Mouse (Mus musculus) forebrain, embryonic 11.5 days (tissue): ENCODE data around the gene Trim58. TPM values are rescaled to one million over a fixed set of nuclear protein-coding genes. Genes with fewer than 3 reads are reported as not detected.

ENCODE experiments used
- ATAC-seq: fragments of 200-750 bp; cut with Nextera tagmentation; replicated peaks from 2 replicates; pipeline ENCODE4 v1.8.0; 2017; ENCODE audit warnings: moderate TSS enrichment; ENCODE audit not compliant: low FRiP score
- DNase-seq: peaks from one replicate; pipeline ENCODE4 v3.0.0-alpha.2; 2017; ENCODE audit warnings: low spot score
- H3K27ac ChIP-seq: fragments of 300-500 bp; sonication (generic); 2 replicates; pipeline ENCODE4 v1.5.1; 2014; ENCODE audit warnings: low read depth, low read length
- H3K27me3 ChIP-seq: fragments of 300-500 bp; sonication (generic); 2 replicates; pipeline ENCODE4 v1.6.1; 2014; ENCODE audit warnings: mild to moderate bottlenecking, low read length, mixed read lengths; ENCODE audit not compliant: control insufficient read depth, insufficient read depth
- H3K36me3 ChIP-seq: fragments of 300-500 bp; sonication (generic); 2 replicates; pipeline ENCODE4 v1.6.1; 2014; ENCODE audit warnings: mild to moderate bottlenecking, low read length, moderate library complexity, mixed read lengths; ENCODE audit not compliant: control insufficient read depth, insufficient read depth
- H3K4me1 ChIP-seq: fragments of 300-500 bp; sonication (generic); replicated peaks from 2 replicates; pipeline ENCODE4 v1.6.1; 2014; ENCODE audit warnings: low read length, mixed read lengths; ENCODE audit not compliant: control insufficient read depth, insufficient read depth
- H3K4me2 ChIP-seq: fragments of 300-500 bp; sonication (generic); 2 replicates; pipeline ENCODE4 v1.6.1; 2014; ENCODE audit warnings: low read depth, mild to moderate bottlenecking, low read length, moderate library complexity, mixed read lengths; ENCODE audit not compliant: severe bottlenecking
- H3K4me3 ChIP-seq: fragments of 300-500 bp; sonication (generic); 2 replicates; pipeline ENCODE4 v1.5.1; 2014; ENCODE audit warnings: low read depth, low read length
- H3K9ac ChIP-seq: fragments of 300-500 bp; sonication (generic); 2 replicates; pipeline ENCODE4 v1.6.1; 2014; ENCODE audit warnings: low read length
- H3K9me3 ChIP-seq: fragments of 300-500 bp; sonication (generic); 2 replicates; pipeline ENCODE4 v1.6.1; 2016; ENCODE audit warnings: low read length, mixed read lengths; ENCODE audit not compliant: control insufficient read depth
- WGBS: fragments of 180-500 bp; shearing (Covaris S2); extraction: QIAGEN DNeasy Blood & Tissue Kit; methylation state at CpG from one replicate; pipeline ENCODE4 v1.1.7; 2014; 5-methylcytosine and 5-hydroxymethylcytosine counted together
- polyA plus RNA-seq: library from polyadenylated mRNA; unstranded; fragments of >200 nt; fragmentation: Nextera tagmentation; extraction: Ambion mirVana; gene quantifications from 2 replicates; pipeline ENCODE4 v1.2.1, GENCODE M21; 2014

The Trim58 gene
- polyA plus RNA-seq, 1 experiment from 2014 or later = 0.55 TPM

GRCm38 (mm10) chr11:58636376-58636977 is 3.8 kb upstream of the Trim58 start:
- WGBS = 17% methylated on average over 3 of the region's 4 CpGs
- DNase-seq = peak; percentile 80
- ATAC-seq = 0 out of 2 replicates have a peak, but pooled peaks have one; percentile 21
- no peak overlapping the region for H3K4me3 ChIP-seq
- H3K27me3 ChIP-seq = no peaks in the 10 kb centered on the region; the same call in none of the 2 replicates
- no peaks in the 10 kb centered on the region for H3K9me3 ChIP-seq
- H3K4me2 ChIP-seq = no peak overlapping the region
- H3K27ac ChIP-seq = no peak overlapping the region
- H3K4me1 ChIP-seq = 0 out of 2 replicates have a peak, but pooled peaks cover 5% of the 10 kb centered on the region
- H3K36me3 ChIP-seq = no peaks in the 10 kb centered on the region
- H3K9ac ChIP-seq = no peak overlapping the region

- no peaks in the 10 kb centered on the region for H3K36me3 ChIP-seq
- no peak overlapping the region for H3K9ac ChIP-seq
- H3K4me1 ChIP-seq = 0 out of 2 replicates have a peak, but pooled peaks cover 5% of the 10 kb centered on the region
- no peaks in the 10 kb centered on the region for H3K9me3 ChIP-seq
- no peak for ATAC-seq
- DNase-seq = no peak
- peaks cover 2% of the 10 kb centered on the region for H3K27me3 ChIP-seq
- H3K4me3 ChIP-seq = no peak overlapping the region
- H3K27ac ChIP-seq = no peak overlapping the region
- H3K4me2 ChIP-seq = no peak overlapping the region
- 63% methylated on average over 7 of the region's 7 CpGs for WGBS
Observed at GRCm38 (mm10) chr11:58638176-58638701, 2.0 kb upstream of the Trim58 start.

- H3K4me3 ChIP-seq = peak overlapping the region; percentile 35; the same call in 1 of the 2 replicates
- H3K4me2 ChIP-seq = peak overlapping the region; percentile 87
- ATAC-seq (no peak), DNase-seq (no peak)
- no peaks in the 10 kb centered on the region for H3K36me3 ChIP-seq
- 27% methylated on average over 14 of the region's 14 CpGs for WGBS
- 0 out of 2 replicates have a peak, but pooled peaks cover 5% of the 10 kb centered on the region for H3K4me1 ChIP-seq
- H3K9ac ChIP-seq = no peak overlapping the region
- 0 out of 2 replicates have a peak overlapping the region, but pooled peaks have one; percentile 37 for H3K27ac ChIP-seq
- H3K9me3 ChIP-seq = no peaks in the 10 kb centered on the region
- peaks cover 2% of the 10 kb centered on the region for H3K27me3 ChIP-seq
Observed at GRCm38 (mm10) chr11:58641057-58641456, 792 bp downstream of the Trim58 start.

- Histone ChIP-seq H3K4me3 (no peak overlapping the region), H3K27me3 (peaks cover 2% of the 10 kb centered on the region), H3K4me1 (0 out of 2 replicates have a peak, but pooled peaks cover 5% of the 10 kb centered on the region), H3K27ac (0 out of 2 replicates have a peak overlapping the region, but pooled peaks have one; percentile 37), H3K9me3 (no peaks in the 10 kb centered on the region), H3K4me2 (no peak overlapping the region), H3K9ac (no peak overlapping the region), H3K36me3 (no peaks in the 10 kb centered on the region)
- no peak for ATAC-seq
- DNase-seq = no peak
- 86% methylated on average over 13 of the region's 13 CpGs for WGBS
Observed at GRCm38 (mm10) chr11:58641638-58642358, 1.5 kb downstream of the Trim58 start.

GRCm38 (mm10) chr11:58643350-58643749 is 3.1 kb downstream of the Trim58 start:
- no peak overlapping the region for H3K27ac ChIP-seq
- DNase-seq = peak; percentile 77
- no peaks in the 10 kb centered on the region for H3K36me3 ChIP-seq
- WGBS = 45% methylated on average over 6 of the region's 6 CpGs
- H3K9me3 ChIP-seq = no peaks in the 10 kb centered on the region
- H3K9ac ChIP-seq = no peak overlapping the region
- no peak overlapping the region for H3K4me2 ChIP-seq
- H3K4me1 ChIP-seq = 0 out of 2 replicates have a peak, but pooled peaks cover 5% of the 10 kb centered on the region
- no peak for ATAC-seq
- H3K27me3 ChIP-seq = peaks cover 2% of the 10 kb centered on the region
- H3K4me3 ChIP-seq = no peak overlapping the region

GRCm38 (mm10) chr11:58655151-58655550 is 14.9 kb downstream of the Trim58 start:
- Histone ChIP-seq H3K27ac (no peak overlapping the region), H3K4me2 (no peak overlapping the region), H3K4me3 (no peak overlapping the region), H3K27me3 (no peaks in the 10 kb centered on the region), H3K9me3 (no peaks in the 10 kb centered on the region), H3K9ac (no peak overlapping the region), H3K4me1 (no peaks in the 10 kb centered on the region), H3K36me3 (no peaks in the 10 kb centered on the region)
- ATAC-seq (no peak), DNase-seq (no peak)
- WGBS = 94% methylated on average over 3 of the region's 3 CpGs

GRCm38 (mm10) chr11:58658596-58658995 is 18.3 kb downstream of the Trim58 start, which contains the start of gene Olfr322:
Gene Olfr322 (plus strand): TSS chr11:58658782.
- Histone ChIP-seq H3K9ac (no peak within 1 kb of the TSS), H3K4me2 (no peak within 1 kb of the TSS), H3K4me1 (no peaks in the 10 kb centered on the region), H3K9me3 (no peaks in the 10 kb centered on the region), H3K36me3 (no peaks in the 10 kb centered on the region), H3K27me3 (no peaks in the 10 kb centered on the region), H3K27ac (no peak within 1 kb of the TSS), H3K4me3 (no peak within 1 kb of the TSS)
- DNase-seq (no peak), ATAC-seq (no peak)
- 89% methylated on average over 4 of the region's 4 CpGs for WGBS

- Histone ChIP-seq H3K4me2 (no peak overlapping the region), H3K9me3 (no peaks in the 10 kb centered on the region)
- ATAC-seq = no peak
Observed at GRCm38 (mm10) chr11:58669252-58669651, 29.0 kb downstream of the Trim58 start.

More at GRCm38 (mm10) chr11:58669252-58669651, 29.0 kb downstream of the Trim58 start:
- Histone ChIP-seq H3K4me3 (no peak overlapping the region), H3K9ac (no peak overlapping the region), H3K27me3 (no peaks in the 10 kb centered on the region), H3K36me3 (no peaks in the 10 kb centered on the region), H3K27ac (no peak overlapping the region), H3K4me1 (no peaks in the 10 kb centered on the region)
- DNase-seq = no peak
